Mouse (Mus musculus) bone marrow, adult 2 months (tissue): Measurements from ENCODE around the gene Ipo9.

Experiments
- CTCF ChIP-seq: fragments of 200-500 bp; IDR thresholded peaks from 2 replicates; pipeline ENCODE4 v1.5.1; 2011; ENCODE audit warnings: low read length, control low read depth; ENCODE audit not compliant: control insufficient read depth, insufficient read depth
- POLR2A ChIP-seq: fragments of 200-500 bp; IDR thresholded peaks from 2 replicates; pipeline ENCODE4 v1.6.1; 2011; ENCODE audit warnings: low read depth, mild to moderate bottlenecking, control low read depth, low read length, borderline replicate concordance; ENCODE audit not compliant: control insufficient read depth

GRCm38 (mm10) chr1:135384171-135384570, 46.1 kb downstream of the Ipo9 start:
- TF ChIP-seq CTCF (no peak), POLR2A (no peak)
